Mouse (Mus musculus): Measurements from ENCODE around the gene Usp5.

DNA sequence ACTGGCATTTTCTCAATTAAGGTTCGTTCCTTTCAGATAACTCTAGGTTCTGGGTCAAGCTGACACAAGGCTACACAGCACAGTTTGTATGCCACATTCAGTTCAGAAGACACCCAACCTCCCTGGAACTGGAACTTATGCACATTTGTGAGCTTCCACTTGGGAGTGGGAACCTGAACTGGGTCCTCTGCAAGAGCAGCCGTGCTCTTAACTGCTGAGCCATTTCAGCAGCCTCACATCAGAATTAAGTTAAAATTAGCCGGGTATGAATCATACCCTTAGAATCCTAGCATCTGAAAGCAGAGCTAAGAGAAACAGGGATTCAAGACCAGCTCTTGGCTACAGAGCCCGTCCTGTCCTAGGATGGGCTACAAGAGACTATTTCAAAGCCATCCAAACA is 21.9 kb downstream of the Usp5 start:
- TF ChIP-seq CTCF (IDR thresholded peaks at IDR 0.05; ENCODE audit: borderline replicate concordance, insufficient read depth, low read depth, low read length), result no peak
- no peak for TF ChIP-seq POLR2A (IDR thresholded peaks at IDR 0.05; ENCODE audit: borderline replicate concordance, insufficient read depth, low read length)

Measured in cerebellum, adult 2 months (tissue).